Mouse (Mus musculus) liver, embryonic 16.5 days (tissue): ENCODE measurements at regions not wholly inside any gene's neighbourhood (a gene's known extent, or its start where the extent isn't known, plus 50 kb on each side); places are given as distances from the start of the nearest gene placed in this dataset.

Experiments used
- ATAC-seq: fragments of 200-750 bp; cut with Nextera tagmentation; 2 replicates; pipeline ENCODE4 v1.8.0; 2017; ENCODE audit warnings: low read depth, mild to moderate bottlenecking, moderate number of reproducible peaks, moderate library complexity
- H3K27ac ChIP-seq: fragments of 300-500 bp; sonication (generic); 2 replicates; pipeline ENCODE4 v1.5.1; 2014; ENCODE audit warnings: mild to moderate bottlenecking, low read length
- H3K27me3 ChIP-seq: fragments of 300-500 bp; sonication (generic); 2 replicates; pipeline ENCODE4 v1.6.1; 2014; ENCODE audit warnings: low read depth, low read length, mixed read lengths; ENCODE audit not compliant: control insufficient read depth, insufficient read depth
- H3K36me3 ChIP-seq: fragments of 300-500 bp; sonication (generic); 2 replicates; pipeline ENCODE4 v1.6.1; 2014; ENCODE audit warnings: mild to moderate bottlenecking; ENCODE audit not compliant: control insufficient read depth, insufficient read depth
- H3K4me1 ChIP-seq: fragments of 300-500 bp; sonication (generic); 2 replicates; pipeline ENCODE4 v1.6.1; 2014; ENCODE audit warnings: low read depth, low read length, mixed read lengths; ENCODE audit not compliant: control insufficient read depth
- H3K4me2 ChIP-seq: fragments of 300-500 bp; sonication (generic); 2 replicates; pipeline ENCODE4 v1.6.1; 2014; ENCODE audit warnings: low read depth, low read length, mixed read lengths
- H3K4me3 ChIP-seq: fragments of 300-500 bp; sonication (generic); 2 replicates; pipeline ENCODE4 v1.5.1; 2014; ENCODE audit warnings: low read depth, mild to moderate bottlenecking, low read length
- H3K9ac ChIP-seq: fragments of 300-500 bp; sonication (generic); 2 replicates; pipeline ENCODE4 v1.6.1; 2014; ENCODE audit warnings: low read depth, low read length
- H3K9me3 ChIP-seq: fragments of 300-500 bp; sonication (generic); replicated peaks from 2 replicates; pipeline ENCODE4 v1.6.1; 2016; ENCODE audit warnings: low read length; ENCODE audit not compliant: control insufficient read depth
- WGBS: fragments of 180-500 bp; shearing (Covaris S2); extraction: QIAGEN DNeasy Blood & Tissue Kit; methylation state at CpG from one replicate; pipeline ENCODE4 v1.1.7; 2014; ENCODE audit not compliant: insufficient replicate concordance; 5-methylcytosine and 5-hydroxymethylcytosine counted together

GRCm38 (mm10) chr15:27326549-27326876 is 140.0 kb upstream of the Ank start:
- Histone ChIP-seq H3K4me3 (no peak overlapping the region), H3K27me3 (no peaks in the 10 kb centered on the region), H3K36me3 (no peaks in the 10 kb centered on the region), H3K4me2 (no peak overlapping the region), H3K9ac (no peak overlapping the region), H3K9me3 (no peaks in the 10 kb centered on the region), H3K4me1 (no peaks in the 10 kb centered on the region), H3K27ac (no peak overlapping the region)
- no peak for ATAC-seq
- 65% methylated on average over 5 of the region's 5 CpGs for WGBS

- H3K4me1 ChIP-seq, result no peaks in the 10 kb centered on the region
- no peak for ATAC-seq
- H3K27me3 ChIP-seq, result no peaks in the 10 kb centered on the region
- no peak overlapping the region for H3K27ac ChIP-seq
- H3K9me3 ChIP-seq, result no peaks in the 10 kb centered on the region
- H3K9ac ChIP-seq, result no peak overlapping the region
- H3K4me3 ChIP-seq, result no peak overlapping the region
- 52% methylated on average over 5 of the region's 5 CpGs for WGBS
- H3K36me3 ChIP-seq, result no peaks in the 10 kb centered on the region
- no peak overlapping the region for H3K4me2 ChIP-seq
Measured at GRCm38 (mm10) chr15:27327744-27328143, 138.7 kb upstream of the Ank start.

GRCm38 (mm10) chr15:27328441-27328840 is 138.0 kb upstream of the Ank start:
- no peaks in the 10 kb centered on the region for H3K4me1 ChIP-seq
- H3K4me3 ChIP-seq, result no peak overlapping the region
- no peak overlapping the region for H3K9ac ChIP-seq
- WGBS, result 61% methylated on average over 2 of the region's 2 CpGs
- H3K27ac ChIP-seq, result no peak overlapping the region
- H3K9me3 ChIP-seq, result no peaks in the 10 kb centered on the region
- H3K36me3 ChIP-seq, result no peaks in the 10 kb centered on the region
- no peak overlapping the region for H3K4me2 ChIP-seq
- no peaks in the 10 kb centered on the region for H3K27me3 ChIP-seq
- ATAC-seq, result no peak

- no peak overlapping the region for H3K4me2 ChIP-seq
- H3K36me3 ChIP-seq, result no peaks in the 10 kb centered on the region
- 21% methylated on average over 4 of the region's 4 CpGs for WGBS
- H3K27ac ChIP-seq, result no peak overlapping the region
- H3K9ac ChIP-seq, result no peak overlapping the region
- H3K27me3 ChIP-seq, result no peaks in the 10 kb centered on the region
- H3K9me3 ChIP-seq, result no peaks in the 10 kb centered on the region
- H3K4me3 ChIP-seq, result no peak overlapping the region
- no peaks in the 10 kb centered on the region for H3K4me1 ChIP-seq
- no peak for ATAC-seq
Measured at GRCm38 (mm10) chr15:27340070-27340469, 126.4 kb upstream of the Ank start.

GRCm38 (mm10) chr15:27341518-27341976 is 124.9 kb upstream of the Ank start:
- Histone ChIP-seq H3K36me3 (no peaks in the 10 kb centered on the region), H3K27ac (no peak overlapping the region), H3K27me3 (no peaks in the 10 kb centered on the region), H3K9me3 (no peaks in the 10 kb centered on the region), H3K4me3 (no peak overlapping the region), H3K4me1 (no peaks in the 10 kb centered on the region), H3K4me2 (no peak overlapping the region), H3K9ac (no peak overlapping the region)
- 50% methylated on average over 5 of the region's 5 CpGs for WGBS
- no peak for ATAC-seq

GRCm38 (mm10) chr15:27358441-27358840 is 108.0 kb upstream of the Ank start:
- no peak overlapping the region for H3K27ac ChIP-seq
- no peaks in the 10 kb centered on the region for H3K9me3 ChIP-seq
- H3K36me3 ChIP-seq, result no peaks in the 10 kb centered on the region
- no peak for ATAC-seq
- H3K4me1 ChIP-seq, result no peaks in the 10 kb centered on the region
- 60% methylated on average over 6 of the region's 6 CpGs for WGBS
- H3K4me2 ChIP-seq, result no peak overlapping the region
- no peak overlapping the region for H3K4me3 ChIP-seq
- H3K27me3 ChIP-seq, result no peaks in the 10 kb centered on the region
- H3K9ac ChIP-seq, result no peak overlapping the region

GRCm38 (mm10) chr15:27359271-27359670 is 107.2 kb upstream of the Ank start:
- Histone ChIP-seq H3K27ac (no peak overlapping the region), H3K27me3 (no peaks in the 10 kb centered on the region), H3K9me3 (no peaks in the 10 kb centered on the region), H3K9ac (no peak overlapping the region), H3K36me3 (no peaks in the 10 kb centered on the region), H3K4me1 (no peaks in the 10 kb centered on the region), H3K4me3 (no peak overlapping the region), H3K4me2 (no peak overlapping the region)
- ATAC-seq, result no peak
- 22% methylated on average over 1 of the region's 1 CpGs for WGBS

GRCm38 (mm10) chr15:27374517-27374916 is 92.0 kb upstream of the Ank start:
- H3K27ac ChIP-seq, result no peak overlapping the region
- no peaks in the 10 kb centered on the region for H3K4me1 ChIP-seq
- H3K36me3 ChIP-seq, result no peaks in the 10 kb centered on the region
- no peaks in the 10 kb centered on the region for H3K27me3 ChIP-seq
- no peak overlapping the region for H3K4me2 ChIP-seq
- H3K9ac ChIP-seq, result no peak overlapping the region
- WGBS, result 37% methylated on average over 1 of the region's 1 CpGs
- H3K4me3 ChIP-seq, result no peak overlapping the region
- no peaks in the 10 kb centered on the region for H3K9me3 ChIP-seq
- ATAC-seq, result no peak

- H3K4me3 ChIP-seq, result no peak overlapping the region
- 62% methylated on average over 3 of the region's 3 CpGs for WGBS
Measured at GRCm38 (mm10) chr15:27378601-27379094, 87.8 kb upstream of the Ank start.

More at GRCm38 (mm10) chr15:27378601-27379094, 87.8 kb upstream of the Ank start:
- no peak for ATAC-seq
- no peaks in the 10 kb centered on the region for H3K27me3 ChIP-seq
- no peak overlapping the region for H3K9ac ChIP-seq
- H3K9me3 ChIP-seq, result no peaks in the 10 kb centered on the region
- H3K4me1 ChIP-seq, result no peaks in the 10 kb centered on the region
- no peak overlapping the region for H3K4me2 ChIP-seq
- H3K27ac ChIP-seq, result no peak overlapping the region
- H3K36me3 ChIP-seq, result no peaks in the 10 kb centered on the region
